Mouse (Mus musculus): ENCODE results near the gene Inip.

GRCm38 (mm10) chr4:59789015-59789414 lies 12.4 kb downstream of the Inip start:
- TF ChIP-seq CTCF (conservative IDR thresholded peaks at IDR 0.05; ENCODE audit: low read length) (no peak), POU5F1 (IDR thresholded peaks at IDR 0.05; ENCODE audit: borderline replicate concordance, low read length) (no peak), NANOG (IDR thresholded peaks at IDR 0.05; ENCODE audit: borderline replicate concordance, low read length) (no peak)
